Mouse (Mus musculus) stomach, embryonic 15.5 days (tissue): ENCODE measurements around the gene Brox. TPM values are rescaled to one million over a fixed set of nuclear protein-coding genes. Genes with fewer than 3 reads are reported as not detected.
"Not testable (repeated sequence)": the region's sequence is repeated elsewhere in the genome, so short reads cannot be mapped to it uniquely, and the experiment has no call there.

ENCODE experiments used
- ATAC-seq: fragments of 200-750 bp; cut with Nextera tagmentation; 2 replicates; pipeline ENCODE4 v1.8.0; 2017; ENCODE audit warnings: low read depth, moderate number of reproducible peaks, moderate TSS enrichment; ENCODE audit not compliant: insufficient read depth, low FRiP score
- H3K27ac ChIP-seq: fragments of 300-500 bp; sonication (generic); 2 replicates; pipeline ENCODE4 v1.5.1; 2015; ENCODE audit warnings: mild to moderate bottlenecking, inconsistent platforms
- H3K27me3 ChIP-seq: fragments of 300-500 bp; sonication (generic); replicated peaks from 2 replicates; pipeline ENCODE4 v1.6.1; 2015; ENCODE audit warnings: inconsistent platforms
- H3K36me3 ChIP-seq: fragments of 300-500 bp; sonication (generic); 2 replicates; pipeline ENCODE4 v1.6.1; 2015; ENCODE audit warnings: inconsistent platforms
- H3K4me1 ChIP-seq: fragments of 300-500 bp; sonication (generic); 2 replicates; pipeline ENCODE4 v1.6.1; 2015; ENCODE audit warnings: inconsistent platforms
- H3K4me2 ChIP-seq: fragments of 300-500 bp; sonication (generic); 2 replicates; pipeline ENCODE4 v1.6.1; 2015; ENCODE audit warnings: mild to moderate bottlenecking, inconsistent platforms
- H3K4me3 ChIP-seq: fragments of 300-500 bp; sonication (generic); replicated peaks from 2 replicates; pipeline ENCODE4 v1.5.1; 2015; ENCODE audit warnings: inconsistent platforms
- H3K9ac ChIP-seq: fragments of 300-500 bp; sonication (generic); 2 replicates; pipeline ENCODE4 v1.6.1; 2015; ENCODE audit warnings: inconsistent platforms
- H3K9me3 ChIP-seq: fragments of 300-500 bp; sonication (generic); 2 replicates; pipeline ENCODE4 v1.6.1; 2016; ENCODE audit warnings: inconsistent platforms
- WGBS: fragments of 180-500 bp; shearing (Covaris S2); methylation state at CpG from one replicate; pipeline ENCODE4 v1.1.7; 2015; 5-methylcytosine and 5-hydroxymethylcytosine counted together
- polyA plus RNA-seq: library from polyadenylated mRNA; unstranded; fragments of >200 nt; fragmentation: Nextera tagmentation; extraction: Ambion mirVana; gene quantifications from 2 replicates; pipeline ENCODE4 v1.2.1, GENCODE M21; 2015

Brox gene
- 39.0 and 41.6 TPM in 2 replicates for polyA plus RNA-seq

- ATAC-seq: peak; percentile 89
- peak within 1 kb of the TSS; percentile 22; the same call in 1 of the 2 replicates for H3K9ac ChIP-seq
- H3K27ac ChIP-seq: peak within 1 kb of the TSS; percentile 58
- H3K9me3 ChIP-seq: no peaks in the 10 kb centered on the region
- H3K36me3 ChIP-seq: peaks cover 9% of the 10 kb centered on the region
- H3K27me3 ChIP-seq: no peaks in the 10 kb centered on the region
- no peaks in the 10 kb centered on the region for H3K4me1 ChIP-seq
- peak within 1 kb of the TSS; percentile 54 for H3K4me3 ChIP-seq
- under 1% methylated on average over 39 of the region's 39 CpGs for WGBS
- peak within 1 kb of the TSS; percentile 58 for H3K4me2 ChIP-seq
These were observed at the start of gene Brox for GRCm38 (mm10) chr1:183296877-183297383. Gene Brox (minus strand): TSS chr1:183297269.

DNA sequence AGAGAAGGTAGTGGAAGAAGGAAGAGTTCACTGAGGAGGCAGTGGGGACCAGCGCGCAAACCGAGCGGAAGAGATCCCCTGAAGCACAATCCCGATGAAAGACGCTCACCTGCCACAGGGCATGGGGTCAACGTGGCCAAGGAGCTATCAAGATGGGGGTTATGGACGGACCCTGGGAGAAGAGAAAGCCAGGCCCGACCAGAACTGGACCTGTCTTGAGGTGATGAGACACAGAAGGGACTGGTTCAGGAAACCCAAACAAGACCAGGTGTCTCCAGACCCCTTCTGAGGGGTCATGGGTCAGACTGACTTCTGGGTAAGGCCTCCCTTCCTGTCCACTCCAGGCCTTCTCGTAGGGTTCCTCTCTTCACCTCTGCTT, 48.7 kb upstream of the Brox start:
- Histone ChIP-seq H3K27me3 (no peaks in the 10 kb centered on the region), H3K9me3 (no peaks in the 10 kb centered on the region), H3K9ac (peak overlapping the region; percentile 49), H3K27ac (peak overlapping the region; percentile 85), H3K4me3 (peak overlapping the region; percentile 98), H3K4me1 (peaks cover 6% of the 10 kb centered on the region), H3K4me2 (peak overlapping the region; percentile 90), H3K36me3 (peaks cover 29% of the 10 kb centered on the region)
- no peak for ATAC-seq
- 3% methylated on average over 10 of the region's 10 CpGs for WGBS

GRCm38 (mm10) chr1:183344886-183345816, 48.1 kb upstream of the Brox start:
- WGBS: under 1% methylated on average over 72 of the region's 72 CpGs
- peak overlapping the region; percentile 98 for H3K9ac ChIP-seq
- H3K4me3 ChIP-seq: peak overlapping the region; percentile 98
- peak overlapping the region; percentile 90 for H3K4me2 ChIP-seq
- ATAC-seq: peak; percentile 96
- no peaks in the 10 kb centered on the region for H3K9me3 ChIP-seq
- no peaks in the 10 kb centered on the region for H3K27me3 ChIP-seq
- peak overlapping the region; percentile 85 for H3K27ac ChIP-seq
- H3K4me1 ChIP-seq: peaks cover 6% of the 10 kb centered on the region
- peaks cover 25% of the 10 kb centered on the region for H3K36me3 ChIP-seq

DNA sequence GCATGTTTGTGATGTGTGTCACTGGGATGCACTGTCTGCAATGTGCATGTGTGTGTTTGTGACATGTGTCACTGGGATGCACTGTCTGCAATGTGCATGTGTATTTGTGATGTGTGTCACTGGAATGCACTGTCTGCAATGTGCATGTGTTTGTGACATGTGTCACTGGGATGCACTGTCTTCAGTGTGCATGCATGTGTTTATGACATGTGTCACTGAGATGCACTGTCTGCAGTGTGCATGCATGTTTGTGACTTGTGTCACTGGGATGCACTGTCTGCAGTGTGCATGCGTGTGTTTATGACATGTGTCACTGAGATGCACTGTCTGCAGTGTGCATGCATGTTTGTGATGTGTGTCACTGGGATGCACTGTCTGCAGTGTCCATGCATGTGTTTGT, 45.8 kb upstream of the Brox start:
- H3K27me3 ChIP-seq, H3K4me2 ChIP-seq, ATAC-seq, H3K27ac ChIP-seq, H3K4me3 ChIP-seq, H3K9ac ChIP-seq, H3K4me1 ChIP-seq, H3K9me3 ChIP-seq: not testable (repeated sequence)
- 94% methylated on average over 1 of the region's 1 CpGs for WGBS
- H3K36me3 ChIP-seq: peaks cover 21% of the 10 kb centered on the region

- Histone ChIP-seq H3K27me3 (no peaks in the 10 kb centered on the region), H3K27ac (no peak overlapping the region), H3K9ac (no peak overlapping the region), H3K4me2 (no peak overlapping the region), H3K36me3 (peaks cover 60% of the 10 kb centered on the region), H3K9me3 (no peaks in the 10 kb centered on the region), H3K4me1 (no peaks in the 10 kb centered on the region), H3K4me3 (no peak overlapping the region)
- ATAC-seq: no peak
- 86% methylated on average over 8 of the region's 8 CpGs for WGBS
These were observed 30.1 kb upstream of the Brox start for GRCm38 (mm10) chr1:183327171-183327570.

GRCm38 (mm10) chr1:183324433-183324832, 27.4 kb upstream of the Brox start:
- no peak overlapping the region for H3K27ac ChIP-seq
- no peak overlapping the region for H3K4me2 ChIP-seq
- peaks cover 46% of the 10 kb centered on the region for H3K36me3 ChIP-seq
- 95% methylated on average over 6 of the region's 6 CpGs for WGBS
- no peaks in the 10 kb centered on the region for H3K27me3 ChIP-seq
- no peaks in the 10 kb centered on the region for H3K4me1 ChIP-seq
- H3K9ac ChIP-seq: no peak overlapping the region
- no peaks in the 10 kb centered on the region for H3K9me3 ChIP-seq
- no peak for ATAC-seq
- no peak overlapping the region for H3K4me3 ChIP-seq

GRCm38 (mm10) chr1:183323923-183324322, 26.9 kb upstream of the Brox start:
- Histone ChIP-seq H3K4me1 (no peaks in the 10 kb centered on the region), H3K27ac (no peak overlapping the region), H3K27me3 (no peaks in the 10 kb centered on the region), H3K9me3 (no peaks in the 10 kb centered on the region), H3K36me3 (peaks cover 46% of the 10 kb centered on the region), H3K4me3 (no peak overlapping the region), H3K4me2 (no peak overlapping the region), H3K9ac (no peak overlapping the region)
- WGBS: 96% methylated on average over 2 of the region's 2 CpGs
- no peak for ATAC-seq

GRCm38 (mm10) chr1:183322496-183322895, 25.4 kb upstream of the Brox start:
- H3K9ac ChIP-seq, H3K4me3 ChIP-seq, H3K27me3 ChIP-seq, H3K4me1 ChIP-seq, ATAC-seq, H3K4me2 ChIP-seq, H3K27ac ChIP-seq, H3K9me3 ChIP-seq: not testable (repeated sequence)
- peaks cover 44% of the 10 kb centered on the region for H3K36me3 ChIP-seq
- 86% methylated on average over 5 of the region's 5 CpGs for WGBS

GRCm38 (mm10) chr1:183320708-183321107, 23.6 kb upstream of the Brox start:
- peak; percentile 31; the same call in 1 of the 2 replicates for ATAC-seq
- no peak overlapping the region for H3K4me3 ChIP-seq
- no peak overlapping the region for H3K27ac ChIP-seq
- H3K36me3 ChIP-seq: peaks cover 40% of the 10 kb centered on the region
- 53% methylated on average over 3 of the region's 3 CpGs for WGBS
- no peaks in the 10 kb centered on the region for H3K27me3 ChIP-seq
- no peak overlapping the region for H3K9ac ChIP-seq
- H3K4me2 ChIP-seq: no peak overlapping the region
- no peaks in the 10 kb centered on the region for H3K4me1 ChIP-seq
- no peaks in the 10 kb centered on the region for H3K9me3 ChIP-seq

DNA sequence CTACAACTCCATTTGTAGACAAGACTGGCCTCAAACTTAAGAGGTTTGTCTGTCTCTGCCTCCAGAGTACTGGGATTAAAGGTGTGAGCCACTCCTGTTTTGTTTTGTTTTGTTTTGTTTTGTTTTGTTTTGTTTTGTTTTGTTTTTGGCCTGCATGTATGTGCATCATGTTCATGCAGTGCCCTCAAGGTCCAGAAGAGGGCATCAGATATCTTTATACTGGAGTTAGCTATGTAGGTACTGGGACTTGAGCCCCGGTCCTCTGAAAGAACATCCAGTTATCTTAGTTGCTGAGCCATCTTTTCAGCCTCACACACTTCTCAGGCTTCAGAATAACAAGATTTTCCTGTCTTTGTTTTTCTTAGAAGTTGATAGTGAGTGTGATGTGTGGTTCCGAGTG, 18.7 kb upstream of the Brox start:
- H3K27me3 ChIP-seq: no peaks in the 10 kb centered on the region
- peaks cover 41% of the 10 kb centered on the region for H3K36me3 ChIP-seq
- no peak overlapping the region for H3K4me2 ChIP-seq
- H3K4me3 ChIP-seq: no peak overlapping the region
- H3K9me3 ChIP-seq: no peaks in the 10 kb centered on the region
- H3K4me1 ChIP-seq: no peaks in the 10 kb centered on the region
- WGBS: 87% methylated on average over 2 of the region's 2 CpGs
- ATAC-seq: no peak
- H3K27ac ChIP-seq: no peak overlapping the region
- H3K9ac ChIP-seq: no peak overlapping the region

GRCm38 (mm10) chr1:183312076-183312475, 15.0 kb upstream of the Brox start:
- ATAC-seq: no peak
- no peak overlapping the region for H3K27ac ChIP-seq
- no peaks in the 10 kb centered on the region for H3K9me3 ChIP-seq
- H3K4me3 ChIP-seq: no peak overlapping the region
- 92% methylated on average over 2 of the region's 2 CpGs for WGBS
- H3K9ac ChIP-seq: no peak overlapping the region
- H3K4me2 ChIP-seq: no peak overlapping the region
- no peaks in the 10 kb centered on the region for H3K4me1 ChIP-seq
- H3K36me3 ChIP-seq: peaks cover 28% of the 10 kb centered on the region
- no peaks in the 10 kb centered on the region for H3K27me3 ChIP-seq

DNA sequence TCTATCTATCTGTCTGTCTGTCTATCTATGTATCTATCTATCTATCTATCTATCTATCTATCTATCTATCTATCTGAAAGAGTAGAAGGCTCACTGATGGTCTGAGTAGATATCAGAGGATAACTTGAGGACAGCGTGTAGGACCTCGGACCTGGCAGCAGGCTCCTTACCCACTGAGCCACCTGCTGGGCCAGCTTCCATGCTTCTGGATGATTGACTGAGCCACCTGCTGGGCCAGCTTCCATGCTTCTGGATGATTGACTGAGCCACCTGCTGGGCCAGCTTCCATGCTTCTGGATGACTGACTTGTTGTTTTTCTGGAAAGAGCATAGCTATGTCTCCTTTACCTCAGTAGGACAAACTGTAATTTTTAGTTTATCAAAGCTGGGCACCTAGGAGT, 12.5 kb upstream of the Brox start:
- ATAC-seq, H3K9me3 ChIP-seq, H3K27ac ChIP-seq, H3K9ac ChIP-seq, H3K4me3 ChIP-seq, H3K4me1 ChIP-seq, H3K27me3 ChIP-seq, H3K4me2 ChIP-seq: not testable (repeated sequence)
- peaks cover 18% of the 10 kb centered on the region for H3K36me3 ChIP-seq
- 83% methylated on average over 2 of the region's 2 CpGs for WGBS
